Mouse (Mus musculus): ENCODE results near the gene Cant1.

Gene Cant1

DNA sequence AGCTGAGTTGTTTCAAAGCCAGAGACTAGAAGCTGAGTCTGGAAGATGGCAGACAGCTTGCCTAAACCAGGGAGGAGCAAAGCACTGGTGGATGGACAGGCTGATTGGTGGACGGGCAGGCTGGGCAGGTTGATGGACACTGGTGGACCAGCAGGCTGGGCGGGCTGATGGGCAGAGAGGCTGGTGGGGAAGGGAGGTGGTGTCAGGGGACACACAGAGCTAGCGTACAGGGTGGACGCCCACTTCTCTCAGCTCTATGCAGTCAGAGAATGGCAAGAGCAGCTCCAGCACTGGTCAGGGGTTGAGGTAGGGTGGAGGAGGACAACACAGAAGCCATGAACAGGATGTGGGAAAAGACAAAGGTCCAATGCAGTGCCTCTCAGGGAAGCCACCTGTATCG lies 49.6 kb downstream of the Cant1 start:
- DNase-seq, result no peak

DNA sequence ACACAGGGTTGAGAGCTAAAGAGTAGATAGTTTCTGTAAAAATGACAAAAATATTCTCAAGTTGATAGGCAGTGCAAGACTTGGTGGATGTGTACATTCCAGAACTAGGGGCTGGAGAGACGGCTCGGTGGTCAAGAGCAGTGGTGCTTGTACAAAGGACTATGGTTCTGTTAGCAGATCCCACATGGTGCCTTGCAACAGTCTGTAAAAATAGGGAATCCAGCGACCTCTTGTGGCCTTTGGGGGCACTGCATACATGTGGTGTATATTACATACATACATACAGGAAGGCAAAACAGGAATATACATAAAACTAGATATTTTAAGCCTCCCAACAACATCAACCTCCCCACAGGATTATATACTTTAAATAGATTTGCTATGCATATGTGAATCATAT lies 50.6 kb downstream of the Cant1 start:
- no peak for DNase-seq

DNA sequence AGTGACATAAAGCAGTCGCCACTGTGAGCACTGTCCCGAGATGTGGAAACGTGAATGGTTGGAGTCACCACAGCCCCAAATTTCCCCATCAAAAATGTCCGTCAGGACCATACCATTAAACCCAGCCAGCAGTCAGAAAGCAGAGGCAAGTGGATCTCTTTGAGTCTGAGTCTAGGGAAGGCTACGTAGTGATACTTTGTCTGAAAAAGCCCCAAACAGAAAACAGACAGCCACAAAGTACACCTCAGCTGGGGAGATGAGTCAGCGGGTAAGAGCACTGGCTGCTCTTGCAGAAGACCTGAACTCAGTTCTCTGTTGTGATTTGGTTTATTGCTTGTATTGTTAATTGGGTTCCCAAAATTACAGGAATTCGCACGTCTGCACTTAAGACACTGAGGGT lies 52.3 kb downstream of the Cant1 start:
- DNase-seq, result no peak

GRCm38 (mm10) chr11:118366108-118366507 lies 52.8 kb downstream of the Cant1 start:
- DNase-seq, result no peak

DNA sequence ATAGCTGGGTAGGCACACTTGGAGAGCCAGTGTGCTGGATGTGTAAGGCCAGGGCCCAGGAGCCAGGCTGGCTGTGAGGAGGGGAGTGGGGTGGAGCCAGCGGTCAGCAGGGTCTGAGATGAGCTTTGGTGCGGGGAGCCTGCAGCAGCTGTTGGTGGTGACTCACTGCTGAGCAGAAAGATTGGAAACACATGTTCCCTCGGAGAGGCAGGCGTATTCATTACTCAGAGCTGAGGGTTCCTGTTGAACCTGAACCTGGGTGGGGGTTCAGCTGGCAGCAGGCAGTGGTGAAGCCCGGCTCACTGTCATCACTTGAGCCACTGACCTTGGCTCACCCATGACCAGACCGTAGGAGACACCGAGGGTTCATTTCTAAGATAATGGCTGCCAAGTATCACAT lies 53.7 kb downstream of the Cant1 start:
- DNase-seq, result no peak

- DNase-seq, result no peak
Measured at GRCm38 (mm10) chr11:118364021-118364420, 54.9 kb downstream of the Cant1 start.

DNA sequence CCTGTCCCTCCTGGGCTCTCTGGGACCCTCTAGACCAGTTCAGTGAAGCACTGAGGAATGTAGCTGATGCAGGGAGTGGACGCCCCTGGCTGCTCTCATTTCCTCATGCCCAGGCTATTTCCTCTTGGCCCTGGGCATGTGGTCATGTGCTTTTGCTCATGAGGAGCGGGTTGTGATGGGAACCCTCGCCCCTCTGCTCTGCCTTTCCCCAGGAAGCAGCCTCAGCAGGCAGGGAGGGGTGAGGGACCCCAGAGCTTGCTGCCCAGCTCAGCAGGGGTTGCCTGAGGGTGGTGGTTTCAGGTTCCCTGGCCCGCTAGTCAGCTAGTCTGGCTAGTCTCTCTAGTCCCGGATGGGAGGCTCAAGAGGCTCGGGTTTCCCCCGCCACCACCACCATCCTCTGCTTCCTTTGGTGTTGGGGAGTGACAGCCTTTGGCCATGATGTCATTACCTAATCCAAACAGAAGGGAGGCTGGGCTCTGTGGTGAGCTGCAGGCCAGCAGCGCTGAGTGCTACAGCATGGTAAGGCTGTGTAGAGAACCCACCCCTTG lies 55.8 kb downstream of the Cant1 start:
- DNase-seq, result no peak

DNA sequence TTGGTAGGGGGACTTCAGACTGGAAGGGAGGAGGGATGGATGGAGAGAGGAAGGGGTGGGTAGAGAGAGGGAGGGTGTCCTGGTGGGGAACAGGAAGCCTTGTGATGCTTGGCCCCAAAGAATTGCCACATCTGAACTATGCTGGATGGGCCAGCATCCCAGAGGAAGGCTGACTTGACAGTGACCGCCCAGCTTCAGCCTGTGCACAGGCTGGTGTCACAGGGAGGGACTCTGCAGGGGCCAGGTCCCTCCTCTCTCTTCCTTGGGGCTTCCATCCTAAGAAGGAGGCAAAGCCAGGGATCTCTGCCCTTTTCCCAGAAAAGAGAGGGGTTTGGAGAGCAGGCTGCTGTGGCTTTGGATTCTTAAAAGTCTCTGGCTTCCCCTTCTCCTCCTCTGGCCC lies 56.4 kb downstream of the Cant1 start:
- no peak for DNase-seq

DNA sequence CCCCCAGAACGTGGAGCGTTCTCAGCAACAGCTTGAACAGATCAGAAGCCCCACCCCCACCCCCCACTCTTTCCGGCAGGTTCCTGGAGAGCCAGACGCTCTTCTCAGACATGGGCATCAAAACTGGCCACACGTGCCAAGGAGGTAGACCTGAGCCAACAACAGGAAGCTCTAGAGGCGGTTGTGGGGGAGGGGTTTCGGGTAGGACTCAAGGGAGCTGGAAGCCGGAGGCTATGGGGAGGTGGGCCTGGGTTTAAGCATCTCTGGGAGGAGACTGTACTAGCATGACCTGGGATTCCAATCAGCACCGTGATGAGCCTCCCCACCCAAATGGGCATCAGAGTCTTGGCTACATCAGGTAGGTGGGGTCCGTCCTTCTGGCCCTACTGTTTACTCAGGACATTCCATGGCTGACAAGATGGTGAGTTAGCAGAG lies 58.0 kb downstream of the Cant1 start:
- DNase-seq, result no peak

GRCm38 (mm10) chr11:118360491-118360890 lies 58.4 kb downstream of the Cant1 start:
- DNase-seq, result no peak
